Mouse (Mus musculus) kidney, adult 2 months (tissue): ENCODE data around the gene Plch2.

Experiments
- CTCF ChIP-seq: fragments of 200-500 bp; conservative IDR thresholded peaks from 2 replicates; pipeline ENCODE4 v1.5.1; 2011; ENCODE audit warnings: low read depth, mild to moderate bottlenecking, control low read depth, low read length, moderate library complexity, mixed read lengths; ENCODE audit not compliant: insufficient read depth, insufficient read length
- POLR2A ChIP-seq: fragments of 200-500 bp; IDR thresholded peaks from one replicate; pipeline ENCODE4 v1.6.1; 2011; ENCODE audit warnings: low read depth, low read length, control low read depth

DNA sequence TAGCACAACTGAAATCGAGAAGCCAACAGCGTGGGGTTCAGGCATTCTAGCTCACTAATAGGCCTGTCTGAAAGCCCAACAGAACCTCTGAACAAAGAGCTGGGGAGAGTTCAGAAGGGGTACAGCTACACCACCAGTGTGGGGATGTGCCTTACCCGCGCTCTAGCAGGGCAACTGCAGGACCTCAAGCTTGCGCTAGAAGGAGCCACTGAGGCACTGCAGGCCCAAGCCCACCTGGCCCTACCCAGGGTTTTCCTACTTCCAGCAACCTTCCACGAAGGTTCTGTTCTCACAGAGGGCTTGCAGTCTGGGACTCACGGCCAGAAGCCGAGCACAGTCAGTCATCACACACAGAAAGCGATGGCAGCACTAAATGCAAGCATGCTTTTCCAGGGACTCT lies 18.6 kb upstream of the Plch2 start:
- TF ChIP-seq CTCF (no peak), POLR2A (no peak)
